Mouse (Mus musculus) inflammation-experienced regulatory T-cells, adult 6 months (primary cell): ENCODE data around the gene Ocm. TPM values are rescaled to one million over a fixed set of nuclear protein-coding genes. Genes with fewer than 3 reads are reported as not detected.
A peak's percentile ranks its signal among the peaks of the same experiment; 100 is the strongest.

Experiments
- ATAC-seq: one replicate; pipeline ENCODE4 v1.8.0; 2017
- polyA plus RNA-seq, 3 experiments: library from polyadenylated mRNA; unstranded; fragments of 100-300 nt; shearing (Covaris generic); gene quantifications; one replicate each; pipeline ENCODE4 v1.2.1; 2017

Ocm gene
- polyA plus RNA-seq, 3 experiments from 2014 or later: not detected

- no peak for ATAC-seq
These were observed 27.1 kb downstream of the Ocm start for GRCm38 (mm10) chr5:143999409-143999808.

GRCm38 (mm10) chr5:143994632-143995365, 31.7 kb downstream of the Ocm start:
- no peak for ATAC-seq

GRCm38 (mm10) chr5:143993849-143994248, 32.6 kb downstream of the Ocm start:
- no peak for ATAC-seq

- no peak for ATAC-seq
These were observed 33.2 kb downstream of the Ocm start for GRCm38 (mm10) chr5:143993260-143993659.

- no peak for ATAC-seq
These were observed 33.8 kb downstream of the Ocm start for GRCm38 (mm10) chr5:143992661-143993060.

GRCm38 (mm10) chr5:143990086-143990485, 36.4 kb downstream of the Ocm start:
- no peak for ATAC-seq

GRCm38 (mm10) chr5:143989046-143989445, 37.4 kb downstream of the Ocm start:
- no peak for ATAC-seq

GRCm38 (mm10) chr5:143987596-143987995, 38.9 kb downstream of the Ocm start:
- ATAC-seq: no peak

GRCm38 (mm10) chr5:143985381-143985780, 41.1 kb downstream of the Ocm start:
- ATAC-seq: no peak

- no peak for ATAC-seq
These were observed 44.1 kb downstream of the Ocm start for GRCm38 (mm10) chr5:143982361-143982760.

GRCm38 (mm10) chr5:143980858-143981257, 45.6 kb downstream of the Ocm start:
- no peak for ATAC-seq

GRCm38 (mm10) chr5:143976726-143977431, 49.6 kb downstream of the Ocm start:
- ATAC-seq: no peak

GRCm38 (mm10) chr5:143976232-143976631, 50.2 kb downstream of the Ocm start:
- ATAC-seq: no peak

- ATAC-seq: peak; percentile 56
These were observed 50.9 kb downstream of the Ocm start for GRCm38 (mm10) chr5:143975631-143975933.

- peak; percentile 35 for ATAC-seq
These were observed 51.4 kb downstream of the Ocm start for GRCm38 (mm10) chr5:143974931-143975630.

- ATAC-seq: no peak
These were observed 53.8 kb downstream of the Ocm start for GRCm38 (mm10) chr5:143972628-143973027.

Other genes starting within 250 kb of the Ocm start
- 10 to 100 TPM; 19.9 to 24.6 (median 23.2) TPM for gene Eif2ak1, start 208.9 kb downstream of the Ocm start, polyA plus RNA-seq
- gene Ankrd61, start 129.0 kb downstream of the Ocm start, polyA plus RNA-seq: 1 to 10 TPM in 2 of 3 experiments, under 1 TPM in 1; 0.55 to 2.3 (median 1.2) TPM
- gene Aimp2, start 116.8 kb downstream of the Ocm start, polyA plus RNA-seq: 10 to 100 TPM; 43.2 to 50.1 (median 47.5) TPM
- gene Pms2, start 116.7 kb downstream of the Ocm start, polyA plus RNA-seq: 10 to 100 TPM; 44.7 to 48.9 (median 46.9) TPM
- gene Gm42421, start 98.5 kb downstream of the Ocm start, polyA plus RNA-seq: 1 to 10 TPM; 1.2 to 1.6 (median 1.4) TPM
- under 1 TPM in 2 of 3 experiments, not detected in 1; 0.87 to 0.97 TPM for gene Rsph10b, start 93.6 kb downstream of the Ocm start, polyA plus RNA-seq
- gene Ccz1, start 11.8 kb downstream of the Ocm start, polyA plus RNA-seq: 10 to 100 TPM; 30.1 to 45.3 (median 40.4) TPM
- 1 to 10 TPM; 3.3 to 3.9 (median 3.6) TPM for gene Lmtk2, start 73.8 kb upstream of the Ocm start, polyA plus RNA-seq
- under 1 TPM in 2 of 3 experiments, not detected in 1; 0.21 to 0.26 TPM for gene Bhlha15, start 163.6 kb upstream of the Ocm start, polyA plus RNA-seq
- gene Tecpr1, start 196.9 kb upstream of the Ocm start, polyA plus RNA-seq: 10 to 100 TPM; 74.3 to 93.5 (median 81.1) TPM
- gene Bri3, start 217.8 kb upstream of the Ocm start, polyA plus RNA-seq: 1 to 10 TPM; 2.0 to 5.2 (median 3.2) TPM